Mouse (Mus musculus) neural tube, embryonic 11.5 days (tissue): ENCODE measurements at regions not wholly inside any gene's neighbourhood (a gene's known extent, or its start where the extent isn't known, plus 50 kb on each side); places are given as distances from the start of the nearest gene placed in this dataset.

Experiments used
- ATAC-seq: fragments of 200-750 bp; cut with Nextera tagmentation; 2 replicates; pipeline ENCODE4 v1.8.0; 2017; ENCODE audit warnings: moderate number of reproducible peaks, mild to moderate bottlenecking, moderate TSS enrichment, moderate library complexity; ENCODE audit not compliant: insufficient read depth, low FRiP score, low TSS enrichment
- DNase-seq: peaks from one replicate; pipeline ENCODE4 v3.0.0-alpha.2; 2015; ENCODE audit warnings: low spot score
- H3K27ac ChIP-seq: fragments of 300-500 bp; sonication (generic); 2 replicates; pipeline ENCODE4 v1.5.1; 2014; ENCODE audit warnings: low read depth, mild to moderate bottlenecking, low read length
- H3K27me3 ChIP-seq: fragments of 300-500 bp; sonication (generic); 2 replicates; pipeline ENCODE4 v1.6.1; 2014; ENCODE audit warnings: mild to moderate bottlenecking, low read length, mixed read lengths; ENCODE audit not compliant: control insufficient read depth, insufficient read depth
- H3K36me3 ChIP-seq: fragments of 300-500 bp; sonication (generic); 2 replicates; pipeline ENCODE4 v1.6.1; 2014; ENCODE audit warnings: mild to moderate bottlenecking, low read length, moderate library complexity, mixed read lengths; ENCODE audit not compliant: control insufficient read depth, insufficient read depth
- H3K4me1 ChIP-seq: fragments of 300-500 bp; sonication (generic); 2 replicates; pipeline ENCODE4 v1.6.1; 2014; ENCODE audit warnings: low read length, mixed read lengths; ENCODE audit not compliant: control insufficient read depth, insufficient read depth
- H3K4me2 ChIP-seq: fragments of 300-500 bp; sonication (generic); 2 replicates; pipeline ENCODE4 v1.6.1; 2014; ENCODE audit warnings: low read depth, mild to moderate bottlenecking, moderate library complexity
- H3K4me3 ChIP-seq: fragments of 300-500 bp; sonication (generic); 2 replicates; pipeline ENCODE4 v1.5.1; 2014; ENCODE audit warnings: low read depth, low read length
- H3K9ac ChIP-seq: fragments of 300-500 bp; sonication (generic); 2 replicates; pipeline ENCODE4 v1.6.1; 2014; ENCODE audit warnings: mild to moderate bottlenecking, low read length
- H3K9me3 ChIP-seq: fragments of 300-500 bp; sonication (generic); 2 replicates; pipeline ENCODE4 v1.6.1; 2016; ENCODE audit warnings: low read length; ENCODE audit not compliant: control insufficient read depth
- WGBS: fragments of 180-500 bp; shearing (Covaris S2); extraction: QIAGEN DNeasy Blood & Tissue Kit; methylation state at CpG from one replicate; pipeline ENCODE4 v1.1.7; 2014; 5-methylcytosine and 5-hydroxymethylcytosine counted together

DNA sequence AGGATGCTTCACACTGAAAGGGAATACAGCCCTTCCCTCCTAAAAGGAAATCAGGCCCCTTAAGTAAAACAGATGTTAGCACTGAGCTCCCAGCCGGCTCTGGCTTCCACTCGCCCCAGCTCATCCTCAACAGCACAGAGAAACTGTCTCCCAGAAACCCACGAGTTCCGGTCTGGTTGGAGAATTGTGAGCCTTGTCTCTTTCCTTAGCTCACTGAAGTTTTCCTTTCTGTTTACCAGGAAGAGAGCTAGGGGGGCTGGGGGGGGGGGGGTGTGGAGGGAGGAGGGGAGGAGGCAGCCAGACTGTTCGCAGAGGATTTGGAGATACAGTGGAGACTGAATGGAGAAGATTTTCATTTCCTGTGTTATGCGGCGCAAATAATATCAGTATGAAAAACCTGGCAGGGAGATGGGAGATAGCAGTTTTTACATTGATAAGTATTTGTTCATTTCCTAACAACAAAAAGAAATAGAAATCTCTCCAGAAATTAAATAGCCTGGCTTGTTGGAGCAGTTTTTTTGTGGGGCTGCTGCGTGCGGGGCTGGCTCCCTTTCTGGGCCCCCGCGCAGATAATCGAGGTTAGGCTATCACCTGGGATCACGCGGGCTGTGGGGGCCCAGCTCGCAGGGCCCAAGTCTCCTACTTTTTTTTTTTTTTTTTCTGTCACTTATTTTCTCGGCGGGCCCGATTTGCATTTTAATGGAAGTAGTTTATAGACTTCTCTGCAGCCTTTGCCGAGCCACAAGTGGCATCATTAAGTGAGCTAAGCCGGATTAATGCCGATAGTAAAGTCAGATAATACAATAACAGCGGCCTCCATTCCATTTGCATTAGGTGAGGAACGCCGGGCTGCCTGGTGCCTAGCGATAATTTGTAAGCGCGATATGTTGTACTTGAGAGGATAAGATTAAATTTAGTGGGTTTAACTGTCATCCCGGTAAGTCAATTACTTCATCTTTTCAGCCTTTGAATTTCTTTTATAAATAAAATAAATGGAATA is 235.5 kb downstream of the Insig2 start:
- DNase-seq (peak; percentile 22), ATAC-seq (0 out of 2 replicates have a peak, but pooled peaks have one; percentile 31)
- no peaks in the 10 kb centered on the region for H3K27me3 ChIP-seq
- H3K4me2 ChIP-seq = peak overlapping the region; percentile 42
- H3K9ac ChIP-seq = no peak overlapping the region
- no peaks in the 10 kb centered on the region for H3K9me3 ChIP-seq
- H3K4me1 ChIP-seq = peaks cover 8% of the 10 kb centered on the region; the same call in 1 of the 2 replicates
- no peaks in the 10 kb centered on the region for H3K36me3 ChIP-seq
- H3K4me3 ChIP-seq = peak overlapping the region; percentile 15; the same call in 1 of the 2 replicates
- no peak overlapping the region for H3K27ac ChIP-seq
- WGBS = 6% methylated on average over 28 of the region's 28 CpGs

DNA sequence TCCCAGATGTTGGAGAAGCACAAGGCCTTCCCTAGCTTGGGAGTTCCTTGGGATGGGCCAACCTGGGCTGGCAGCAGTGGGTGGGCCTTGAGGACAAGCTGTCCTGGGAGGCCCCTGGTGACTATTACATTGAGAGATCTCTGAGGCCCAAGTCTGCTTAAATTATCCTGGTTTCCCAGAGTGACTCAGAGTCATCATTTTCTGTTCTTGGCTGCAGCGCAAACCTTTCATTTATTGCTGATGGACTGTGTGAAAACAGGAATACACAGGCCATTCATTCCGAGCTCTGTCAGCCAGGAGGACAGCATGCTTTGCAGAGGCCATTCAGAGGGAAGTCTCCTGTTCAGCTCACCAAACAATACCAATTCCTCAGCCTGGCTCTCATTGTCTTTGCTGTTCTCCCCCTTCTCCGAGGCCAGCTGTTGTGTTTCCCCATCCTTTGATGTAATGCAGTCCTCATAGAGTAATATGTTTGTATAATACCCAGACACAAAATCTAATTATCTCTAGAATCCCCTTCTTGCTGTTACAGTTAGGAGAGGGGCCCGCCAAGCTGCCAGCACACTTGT is 220.5 kb downstream of the Insig2 start:
- Histone ChIP-seq H3K4me1 (peaks cover 3% of the 10 kb centered on the region; the same call in 1 of the 2 replicates), H3K4me2 (no peak overlapping the region), H3K9me3 (no peaks in the 10 kb centered on the region), H3K4me3 (no peak overlapping the region), H3K36me3 (no peaks in the 10 kb centered on the region), H3K27me3 (no peaks in the 10 kb centered on the region), H3K9ac (no peak overlapping the region), H3K27ac (no peak overlapping the region)
- DNase-seq (peak; percentile 21), ATAC-seq (0 out of 2 replicates have a peak, but pooled peaks have one; percentile 38)
- 41% methylated on average over 4 of the region's 4 CpGs for WGBS

DNA sequence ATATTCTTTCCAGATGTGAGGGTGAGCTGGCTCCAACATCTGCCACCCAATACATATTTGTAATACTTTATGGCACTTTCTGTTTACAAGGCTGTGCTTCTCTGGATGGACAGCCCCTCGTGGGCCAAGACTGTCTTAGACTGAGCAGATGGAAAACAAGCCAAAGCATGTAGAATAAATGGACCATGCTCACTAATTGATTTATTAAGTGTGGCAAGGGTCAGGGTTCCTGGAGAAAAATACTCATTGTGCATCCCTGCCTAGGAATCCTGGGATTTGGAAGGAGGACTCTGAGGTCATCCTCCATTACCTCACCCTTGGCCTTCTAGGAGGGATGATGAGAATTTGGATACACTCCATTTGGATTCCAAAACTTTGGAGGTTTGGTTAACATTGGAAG is 219.9 kb downstream of the Insig2 start:
- ATAC-seq (peak; percentile 63; the same call in 1 of the 2 replicates), DNase-seq (no peak)
- Histone ChIP-seq H3K27ac (no peak overlapping the region), H3K4me2 (no peak overlapping the region), H3K36me3 (no peaks in the 10 kb centered on the region), H3K9me3 (no peaks in the 10 kb centered on the region), H3K9ac (no peak overlapping the region), H3K4me3 (no peak overlapping the region), H3K4me1 (peaks cover 3% of the 10 kb centered on the region; the same call in 1 of the 2 replicates), H3K27me3 (no peaks in the 10 kb centered on the region)
- 12% methylated on average over 1 of the region's 1 CpGs for WGBS

DNA sequence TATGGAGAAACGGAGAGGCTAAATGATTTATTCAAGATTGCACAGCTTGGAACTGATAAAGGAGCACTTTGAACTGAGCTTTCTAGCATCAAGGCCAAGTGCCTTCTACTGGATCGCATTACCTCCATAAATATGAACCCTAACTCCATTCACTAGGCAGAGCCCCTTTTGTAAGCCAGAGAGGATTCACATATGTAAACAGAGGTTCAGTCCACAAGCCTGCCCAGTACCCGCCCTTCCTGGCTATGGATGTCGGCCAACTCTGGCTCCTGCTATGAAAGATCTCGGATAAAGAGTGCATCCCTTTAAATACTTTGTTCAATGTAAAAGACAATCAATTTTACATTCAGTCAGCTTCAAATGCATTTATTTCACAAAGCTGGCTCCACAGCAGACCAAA is 215.8 kb downstream of the Insig2 start:
- Histone ChIP-seq H3K4me3 (no peak overlapping the region), H3K27ac (no peak overlapping the region), H3K9me3 (no peaks in the 10 kb centered on the region), H3K27me3 (no peaks in the 10 kb centered on the region), H3K4me1 (peaks cover 3% of the 10 kb centered on the region; the same call in 1 of the 2 replicates), H3K9ac (no peak overlapping the region), H3K4me2 (no peak overlapping the region), H3K36me3 (no peaks in the 10 kb centered on the region)
- 81% methylated on average over 5 of the region's 5 CpGs for WGBS
- ATAC-seq (no peak), DNase-seq (no peak)

GRCm38 (mm10) chr1:121123436-121123835 is 209.0 kb downstream of the Insig2 start:
- H3K4me2 ChIP-seq = no peak overlapping the region
- no peak overlapping the region for H3K9ac ChIP-seq
- no peaks in the 10 kb centered on the region for H3K4me1 ChIP-seq
- no peaks in the 10 kb centered on the region for H3K27me3 ChIP-seq
- H3K9me3 ChIP-seq = no peaks in the 10 kb centered on the region
- H3K36me3 ChIP-seq = no peaks in the 10 kb centered on the region
- no peak overlapping the region for H3K4me3 ChIP-seq
- ATAC-seq = no peak
- no peak overlapping the region for H3K27ac ChIP-seq
- DNase-seq = no peak

- no peak overlapping the region for H3K4me3 ChIP-seq
- H3K9me3 ChIP-seq = no peaks in the 10 kb centered on the region
- no peak overlapping the region for H3K4me2 ChIP-seq
- H3K27me3 ChIP-seq = no peaks in the 10 kb centered on the region
- ATAC-seq = no peak
- 85% methylated on average over 4 of the region's 4 CpGs for WGBS
- no peak overlapping the region for H3K27ac ChIP-seq
- DNase-seq = no peak
- H3K9ac ChIP-seq = no peak overlapping the region
- H3K4me1 ChIP-seq = no peaks in the 10 kb centered on the region
- H3K36me3 ChIP-seq = no peaks in the 10 kb centered on the region
Observed at GRCm38 (mm10) chr1:121136284-121136683, 196.1 kb downstream of the Insig2 start.

DNA sequence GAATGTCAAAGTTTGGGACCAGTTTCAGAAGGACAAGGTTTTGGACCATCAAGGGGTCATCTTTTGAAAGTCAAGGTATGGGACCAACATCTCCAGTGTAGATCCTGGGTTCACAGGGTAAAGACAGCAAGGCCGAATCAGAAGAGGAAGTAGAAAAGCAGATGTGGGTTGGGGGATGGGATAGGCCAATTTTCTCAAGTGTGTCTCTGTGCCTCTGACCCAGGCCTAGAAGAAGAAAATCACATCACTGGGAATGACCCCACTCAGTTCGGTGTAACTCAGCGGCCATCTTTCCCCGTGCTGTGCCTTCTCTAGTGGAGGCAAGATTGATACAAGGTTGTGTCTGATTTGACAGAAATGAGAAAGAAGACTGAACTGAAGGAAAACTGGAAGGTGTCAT is 195.5 kb downstream of the Insig2 start:
- no peak overlapping the region for H3K4me2 ChIP-seq
- no peak for DNase-seq
- H3K27ac ChIP-seq = no peak overlapping the region
- no peaks in the 10 kb centered on the region for H3K27me3 ChIP-seq
- no peak overlapping the region for H3K4me3 ChIP-seq
- ATAC-seq = no peak
- no peaks in the 10 kb centered on the region for H3K36me3 ChIP-seq
- H3K9me3 ChIP-seq = no peaks in the 10 kb centered on the region
- no peaks in the 10 kb centered on the region for H3K4me1 ChIP-seq
- H3K9ac ChIP-seq = no peak overlapping the region
- 88% methylated on average over 4 of the region's 4 CpGs for WGBS

GRCm38 (mm10) chr1:121144981-121145380 is 187.4 kb downstream of the Insig2 start:
- Histone ChIP-seq H3K4me1 (no peaks in the 10 kb centered on the region), H3K36me3 (no peaks in the 10 kb centered on the region), H3K9me3 (no peaks in the 10 kb centered on the region), H3K4me2 (no peak overlapping the region), H3K4me3 (no peak overlapping the region), H3K27ac (no peak overlapping the region), H3K9ac (no peak overlapping the region), H3K27me3 (no peaks in the 10 kb centered on the region)
- DNase-seq (no peak), ATAC-seq (no peak)
- WGBS = 86% methylated on average over 1 of the region's 1 CpGs
